Mouse (Mus musculus): ENCODE measurements around the gene Cbx5.
A peak's percentile ranks its signal among the peaks of the same experiment; 100 is the strongest.

The Cbx5 gene

GRCm38 (mm10) chr15:103172537-103172936 lies 67.1 kb downstream of the Cbx5 start:
- DNase-seq (ENCODE audit: low read depth), result no peak

- no peak for DNase-seq (ENCODE audit: low read depth)
These were observed 68.3 kb downstream of the Cbx5 start for GRCm38 (mm10) chr15:103171276-103171675.

GRCm38 (mm10) chr15:103170316-103170679 lies 69.3 kb downstream of the Cbx5 start:
- DNase-seq (ENCODE audit: low read depth), result no peak

GRCm38 (mm10) chr15:103169612-103170315 lies 69.9 kb downstream of the Cbx5 start:
- no peak for DNase-seq (ENCODE audit: low read depth)

GRCm38 (mm10) chr15:103168801-103169611 lies 70.6 kb downstream of the Cbx5 start:
- DNase-seq (ENCODE audit: low read depth), result no peak

GRCm38 (mm10) chr15:103167786-103168185 lies 71.8 kb downstream of the Cbx5 start:
- no peak for DNase-seq (ENCODE audit: low read depth)

GRCm38 (mm10) chr15:103167042-103167615 lies 72.5 kb downstream of the Cbx5 start, which contains the start of gene Smug1:
Smug1 (minus strand) TSS chr15:103167092.
- DNase-seq (ENCODE audit: low read depth), result no peak

- DNase-seq (ENCODE audit: low read depth), result no peak
These were observed 73.7 kb downstream of the Cbx5 start for GRCm38 (mm10) chr15:103165924-103166323.

- peak; percentile 91 for DNase-seq (ENCODE audit: low read depth)
These were observed 74.2 kb downstream of the Cbx5 start for GRCm38 (mm10) chr15:103165379-103165778.

- DNase-seq (ENCODE audit: low read depth), result peak; percentile 89
These were observed 76.3 kb downstream of the Cbx5 start for GRCm38 (mm10) chr15:103163182-103163919.

GRCm38 (mm10) chr15:103157585-103157984 lies 82.0 kb downstream of the Cbx5 start:
- no peak for DNase-seq (ENCODE audit: low read depth)

- no peak for DNase-seq (ENCODE audit: low read depth)
These were observed 82.7 kb downstream of the Cbx5 start for GRCm38 (mm10) chr15:103156890-103157289.

GRCm38 (mm10) chr15:103155366-103156321 lies 84.0 kb downstream of the Cbx5 start:
- no peak for DNase-seq (ENCODE audit: low read depth)

- DNase-seq (ENCODE audit: low read depth), result no peak
These were observed 86.6 kb downstream of the Cbx5 start for GRCm38 (mm10) chr15:103152890-103153610.

GRCm38 (mm10) chr15:103152371-103152770 lies 87.2 kb downstream of the Cbx5 start:
- DNase-seq (ENCODE audit: low read depth), result no peak

- DNase-seq (ENCODE audit: low read depth), result no peak
These were observed 91.8 kb downstream of the Cbx5 start for GRCm38 (mm10) chr15:103147779-103148178.

- DNase-seq (ENCODE audit: low read depth), result no peak
These were observed 92.3 kb downstream of the Cbx5 start for GRCm38 (mm10) chr15:103147422-103147690.

GRCm38 (mm10) chr15:103146627-103147421 lies 92.8 kb downstream of the Cbx5 start:
- DNase-seq (ENCODE audit: low read depth), result no peak

GRCm38 (mm10) chr15:103145635-103146299 lies 93.8 kb downstream of the Cbx5 start:
- no peak for DNase-seq (ENCODE audit: low read depth)

Data from c-Kit-positive CD71-negative TER-119-negative erythroid progenitor cells, embryonic 14.5 days (primary cell).